Comparison of ENCODE assay signal across 8 mouse cellular contexts in the genomic region with DNA sequence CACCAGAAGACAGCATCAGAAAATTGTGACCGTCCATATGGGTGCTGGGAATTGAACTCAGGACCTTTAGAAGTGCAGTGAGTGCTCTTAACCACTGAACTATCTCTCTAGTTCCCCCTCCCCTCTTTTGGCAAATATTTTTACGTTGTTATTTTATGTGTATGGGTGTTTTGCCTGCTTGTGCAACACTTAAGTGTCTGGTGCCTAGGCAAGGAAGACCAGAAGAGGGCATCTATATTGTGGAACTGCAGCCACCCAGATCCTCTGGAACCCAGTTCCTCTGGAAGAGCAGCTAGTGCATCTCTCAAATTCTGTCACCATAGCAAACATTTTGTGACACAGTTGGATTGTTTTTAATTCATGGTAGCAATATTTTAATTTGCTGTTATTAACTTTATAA. TPM values are rescaled to one million over a fixed set of nuclear protein-coding genes. Genes with fewer than 3 reads are reported as not detected.
DNase-seq lines count a peak whose midpoint lies in the region; ATAC-seq and TF ChIP-seq lines count a peak whose summit lies in the region.

No protein-coding gene starts in this region.

- H3K27me3 ChIP-seq in embryonic facial prominence, embryonic 12.5 days: no peaks in the 10 kb centered on the region
- no peaks in the 10 kb centered on the region for H3K27me3 ChIP-seq in hindbrain, postnatal 0 days (ENCODE audit: insufficient read depth, low read length)
- H3K27me3 ChIP-seq in midbrain, postnatal 0 days (ENCODE audit: insufficient read depth, low read length): no peaks in the 10 kb centered on the region

- H3K4me3 ChIP-seq in left cerebral cortex, adult 2 months: peak overlapping the region; percentile 86
- H3K4me3 ChIP-seq in embryonic facial prominence, embryonic 12.5 days: peak overlapping the region; percentile 71
- peak overlapping the region; percentile 97 for H3K4me3 ChIP-seq in hindbrain, postnatal 0 days (ENCODE audit: low read length)
- H3K4me3 ChIP-seq in midbrain, postnatal 0 days (ENCODE audit: low read depth, low read length): peak overlapping the region; percentile 83

- H3K36me3 ChIP-seq in embryonic facial prominence, embryonic 12.5 days: peaks cover 5% of the 10 kb centered on the region; the same call in 1 of the 2 replicates
- no peaks in the 10 kb centered on the region for H3K36me3 ChIP-seq in hindbrain, postnatal 0 days (ENCODE audit: insufficient read depth, low read length)
- no peaks in the 10 kb centered on the region for H3K36me3 ChIP-seq in midbrain, postnatal 0 days (ENCODE audit: insufficient read depth, low read length)

- 31% methylated on average over 2 of the region's 2 CpGs for WGBS in embryonic facial prominence, embryonic 12.5 days
- 21% methylated on average over 2 of the region's 2 CpGs for WGBS in hindbrain, postnatal 0 days
- 36% methylated on average over 2 of the region's 2 CpGs for WGBS in midbrain, postnatal 0 days

- no peaks in the 10 kb centered on the region for H3K9me3 ChIP-seq in embryonic facial prominence, embryonic 12.5 days
- H3K9me3 ChIP-seq in hindbrain, postnatal 0 days (ENCODE audit: low read length): no peaks in the 10 kb centered on the region
- no peaks in the 10 kb centered on the region for H3K9me3 ChIP-seq in midbrain, postnatal 0 days (ENCODE audit: low read length)

- no peak; the same call in 1 of the 2 replicates for TF ChIP-seq CTCF in left cerebral cortex, adult 2 months (IDR thresholded peaks at IDR 0.05)
- TF ChIP-seq CTCF in hindbrain, postnatal 0 days (IDR thresholded peaks at IDR 0.05; ENCODE audit: low read depth): peak; percentile 24; the same call in 1 of the 2 replicates
- peak; percentile 14; the same call in 1 of the 2 replicates for TF ChIP-seq CTCF in midbrain, postnatal 0 days (IDR thresholded peaks at IDR 0.05)

- intact Hi-C loops in left cerebral cortex, adult 2 months (cut with DNase I): loop anchor here (5.0 kb wide), 1 partner anchor 75 kb away; no protein-coding TSS in a partner anchor
- intact Hi-C loops in left cerebral cortex, postnatal 25 days (cut with DNase I): loop anchor here (5.0 kb wide), 1 partner anchor 70 kb away; no protein-coding TSS in a partner anchor

- no peak for ATAC-seq in embryonic facial prominence, embryonic 12.5 days (ENCODE audit: insufficient number of reproducible peaks, insufficient read depth, low FRiP score, low TSS enrichment)
- ATAC-seq in hindbrain, postnatal 0 days: no peak
- no peak for ATAC-seq in midbrain, postnatal 0 days (ENCODE audit: low FRiP score)

- H3K4me2 ChIP-seq in embryonic facial prominence, embryonic 12.5 days (replicated peaks): peak overlapping the region; percentile 76
- peak overlapping the region; percentile 76 for H3K4me2 ChIP-seq in hindbrain, postnatal 0 days (ENCODE audit: low read depth, low read length)
- peak overlapping the region; percentile 80 for H3K4me2 ChIP-seq in midbrain, postnatal 0 days (ENCODE audit: low read depth, low read length, poor library complexity, severe bottlenecking)

- H3K9ac ChIP-seq in embryonic facial prominence, embryonic 12.5 days: peak overlapping the region; percentile 98
- peak overlapping the region; percentile 100; the same call in 1 of the 2 replicates for H3K9ac ChIP-seq in hindbrain, postnatal 0 days (replicated peaks; ENCODE audit: low read length)
- no peak overlapping the region for H3K9ac ChIP-seq in midbrain, postnatal 0 days (replicated peaks; ENCODE audit: low read length, poor library complexity, severe bottlenecking)

- no peak for DNase-seq in left cerebral cortex, adult 2 months (ENCODE audit: extremely low spot score in 1 of 2, low spot score in 2 of 2)
- DNase-seq in left cerebral cortex, postnatal 25 days (ENCODE audit: low spot score in 2 of 2): no peak
- no peak for DNase-seq in hindbrain, postnatal 0 days (ENCODE audit: low spot score)
- DNase-seq in midbrain, postnatal 0 days (ENCODE audit: low spot score): no peak
- DNase-seq in frontal cortex, postnatal 36 days (ENCODE audit: low spot score in 2 of 2): no peak
- DNase-seq in testis, postnatal 14 days (ENCODE audit: low spot score): no peak
- no peak for DNase-seq in kidney, postnatal 25 days

- H3K27ac ChIP-seq in left cerebral cortex, adult 2 months: no peak overlapping the region
- no peak overlapping the region for H3K27ac ChIP-seq in embryonic facial prominence, embryonic 12.5 days
- no peak overlapping the region for H3K27ac ChIP-seq in hindbrain, postnatal 0 days
- no peak overlapping the region for H3K27ac ChIP-seq in midbrain, postnatal 0 days (ENCODE audit: low read depth, low read length)

- H3K4me1 ChIP-seq in embryonic facial prominence, embryonic 12.5 days: peaks cover 13% of the 10 kb centered on the region
- H3K4me1 ChIP-seq in hindbrain, postnatal 0 days (ENCODE audit: insufficient read depth, low read length): no peaks in the 10 kb centered on the region
- H3K4me1 ChIP-seq in midbrain, postnatal 0 days (ENCODE audit: insufficient read depth, low read length): peaks cover 5% of the 10 kb centered on the region

RNA-seq across cellular contexts. Expression of gene Top2b, which starts 2.0 kb away (rescaled TPM):
- 10 to 100 TPM; 92.7 to 96.3 TPM for total RNA-seq in left cerebral cortex, adult 2 months (2021)
- 100 to 1,000 TPM; 105 to 110 TPM for total RNA-seq in left cerebral cortex, postnatal 25 days (2021)
- 97.8 and 109 TPM in 2 replicates for polyA plus RNA-seq in embryonic facial prominence, embryonic 12.5 days (2016; fragmentation: Nextera tagmentation; extraction: Ambion mirVana)
- 79.0 and 93.3 TPM in 2 replicates for total RNA-seq in hindbrain, postnatal 0 days (2014; rRNA removed)
- polyA plus RNA-seq in hindbrain, postnatal 0 days (2015; fragmentation: Nextera tagmentation; extraction: Ambion mirVana): 40.9 and 42.6 TPM in 2 replicates
- total RNA-seq in midbrain, postnatal 0 days (2014; rRNA removed): 136 and 214 TPM in 2 replicates
- polyA plus RNA-seq in midbrain, postnatal 0 days (2015; fragmentation: Nextera tagmentation; extraction: Ambion mirVana): 40.8 and 55.8 TPM in 2 replicates
